Comparison of ENCODE assay signal across 8 mouse cellular contexts in the genomic region with DNA sequence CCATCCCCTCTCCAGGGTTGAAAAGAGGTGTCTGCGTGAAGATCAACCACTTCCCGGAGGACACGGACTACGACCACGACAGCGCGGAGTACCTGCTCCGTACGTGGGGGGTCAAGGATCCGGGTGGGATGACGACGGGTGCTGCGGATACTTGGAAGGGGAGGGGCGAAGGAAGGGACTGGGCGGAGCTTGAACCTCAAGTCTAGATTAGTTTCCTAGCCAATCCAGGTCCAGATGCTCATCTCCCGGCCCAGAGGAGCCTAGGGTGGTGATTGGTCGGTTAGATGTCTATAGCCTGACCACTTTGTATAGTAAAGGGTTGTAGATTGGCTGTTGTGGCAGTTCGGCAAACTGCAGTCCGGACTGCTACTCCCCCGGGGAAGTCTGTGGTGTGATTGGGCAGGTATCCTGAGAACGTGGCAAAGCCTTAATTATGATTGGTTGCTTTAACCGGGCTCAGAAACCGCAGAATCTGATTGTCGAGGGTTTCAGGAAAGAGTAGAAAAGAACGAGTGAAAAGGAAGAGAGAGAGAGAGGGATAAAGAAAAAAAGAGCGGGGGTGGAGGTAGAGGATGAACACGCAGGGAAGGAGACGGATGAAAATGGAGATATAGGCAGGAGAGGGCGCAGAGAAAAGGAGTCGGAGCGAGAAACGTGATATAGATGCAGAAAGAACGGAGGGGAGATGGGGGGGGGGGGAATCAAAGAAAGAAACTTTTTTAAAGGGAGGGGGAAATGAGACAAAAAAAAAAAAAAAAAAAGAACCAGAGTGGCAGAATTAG. TPM values are rescaled to one million over a fixed set of nuclear protein-coding genes. Genes with fewer than 3 reads are reported as not detected.
DNase-seq lines count a peak whose midpoint lies in the region; ATAC-seq lines count a peak whose summit lies in the region.

No protein-coding gene starts in this region.

- peak overlapping the region; percentile 26; the same call in 1 of the 2 replicates for H3K27ac ChIP-seq in forebrain, embryonic 12.5 days
- no peak overlapping the region for H3K27ac ChIP-seq in kidney, embryonic 16.5 days (ENCODE audit: low read length)
- H3K27ac ChIP-seq in stomach, embryonic 14.5 days (ENCODE audit: low read length), result no peak overlapping the region

- H3K9ac ChIP-seq in forebrain, embryonic 12.5 days, result peak overlapping the region; percentile 50
- H3K9ac ChIP-seq in kidney, embryonic 16.5 days (replicated peaks; ENCODE audit: low read length), result peak overlapping the region; percentile 55; the same call in 1 of the 2 replicates
- no peak overlapping the region for H3K9ac ChIP-seq in stomach, embryonic 14.5 days (replicated peaks; ENCODE audit: low read depth, low read length)

- no peaks in the 10 kb centered on the region for H3K36me3 ChIP-seq in forebrain, embryonic 12.5 days (replicated peaks)
- H3K36me3 ChIP-seq in kidney, embryonic 16.5 days (ENCODE audit: insufficient read depth, low read length), result no peaks in the 10 kb centered on the region
- no peaks in the 10 kb centered on the region for H3K36me3 ChIP-seq in stomach, embryonic 14.5 days (ENCODE audit: control insufficient read depth, insufficient read depth, low read length)

- peak overlapping the region; percentile 45 for H3K4me3 ChIP-seq in forebrain, embryonic 12.5 days (replicated peaks)
- peak overlapping the region; percentile 49 for H3K4me3 ChIP-seq in kidney, embryonic 16.5 days (ENCODE audit: low read length)
- H3K4me3 ChIP-seq in stomach, embryonic 14.5 days (ENCODE audit: low read depth, low read length), result peak overlapping the region; percentile 38

- peak overlapping the region; percentile 79 for H3K4me2 ChIP-seq in forebrain, embryonic 12.5 days
- H3K4me2 ChIP-seq in kidney, embryonic 16.5 days (replicated peaks; ENCODE audit: low read depth, low read length), result peak overlapping the region; percentile 64
- H3K4me2 ChIP-seq in stomach, embryonic 14.5 days (replicated peaks; ENCODE audit: low read depth, low read length), result peak overlapping the region; percentile 57

- H3K4me1 ChIP-seq in forebrain, embryonic 12.5 days, result peaks cover 24% of the 10 kb centered on the region
- peaks cover 13% of the 10 kb centered on the region for H3K4me1 ChIP-seq in kidney, embryonic 16.5 days (ENCODE audit: insufficient read depth, low read length)
- no peaks in the 10 kb centered on the region; the same call in 1 of the 2 replicates for H3K4me1 ChIP-seq in stomach, embryonic 14.5 days (ENCODE audit: control insufficient read depth, insufficient read depth, low read length)

- DNase-seq in ovary, adult 18-20 months (ENCODE audit: low spot score), result peak; percentile 5
- DNase-seq in ovary, postnatal 36 days (ENCODE audit: low spot score), result no peak
- DNase-seq in brain, embryonic 18.5 days (ENCODE audit: low read depth, low spot score), result peak; percentile 56
- DNase-seq in gastrocnemius, postnatal 25 days, result no peak

- peaks cover 38% of the 10 kb centered on the region for H3K27me3 ChIP-seq in forebrain, embryonic 12.5 days
- H3K27me3 ChIP-seq in kidney, embryonic 16.5 days (ENCODE audit: insufficient read depth, low read length), result peaks cover 60% of the 10 kb centered on the region
- H3K27me3 ChIP-seq in stomach, embryonic 14.5 days (ENCODE audit: control insufficient read depth, insufficient read depth, low read length), result peaks cover 39% of the 10 kb centered on the region

- peak; percentile 94 for ATAC-seq in forebrain, embryonic 12.5 days (ENCODE audit: low FRiP score)
- peak; percentile 81 for ATAC-seq in kidney, embryonic 16.5 days (ENCODE audit: low FRiP score, low TSS enrichment)
- peak; percentile 30 for ATAC-seq in megakaryocyte progenitor cell, adult 5-6 weeks (replicated peaks; ENCODE audit: poor library complexity)
- ATAC-seq in stomach, embryonic 14.5 days (ENCODE audit: insufficient number of reproducible peaks, insufficient read depth, low FRiP score, low read depth), result peak; percentile 91

- WGBS in forebrain, embryonic 12.5 days, result under 1% methylated on average over 33 of the region's 33 CpGs
- WGBS in kidney, embryonic 16.5 days, result under 1% methylated on average over 33 of the region's 33 CpGs
- WGBS in stomach, embryonic 14.5 days, result under 1% methylated on average over 33 of the region's 33 CpGs

- no peaks in the 10 kb centered on the region for H3K9me3 ChIP-seq in forebrain, embryonic 12.5 days
- peaks cover 2% of the 10 kb centered on the region; the same call in 1 of the 2 replicates for H3K9me3 ChIP-seq in kidney, embryonic 16.5 days (ENCODE audit: low read length)
- H3K9me3 ChIP-seq in stomach, embryonic 14.5 days (ENCODE audit: control insufficient read depth, low read depth, low read length), result no peaks in the 10 kb centered on the region

RNA-seq across cellular contexts. Expression of a gene that starts 12.6 kb away (rescaled TPM):
- 0.10 and 0.22 TPM in 2 replicates for polyA plus RNA-seq in forebrain, embryonic 12.5 days (2016; fragmentation: Nextera tagmentation; extraction: Ambion mirVana)
- polyA plus RNA-seq in kidney, embryonic 16.5 days (2015; fragmentation: Nextera tagmentation; extraction: Ambion mirVana), result 0.19 and 0.22 TPM in 2 replicates
- total RNA-seq in megakaryocyte progenitor cell, adult 5-6 weeks (2015), result not detected in 2 replicates
- total RNA-seq in megakaryocyte progenitor cell, adult 5-6 weeks (2017), result not detected in 2 replicates
- 0.48 TPM in 1 of 2 replicates, not detected in the other for polyA plus RNA-seq in stomach, embryonic 14.5 days (2014; fragmentation: Nextera tagmentation; extraction: Ambion mirVana)
- 100 to 1,000 TPM in 1 of 2 experiments, 10 to 100 TPM in 1; 99.3 to 101 TPM for total RNA-seq in gastrocnemius, postnatal 25 days (2021)

RNA-seq across cellular contexts. Expression of a gene that starts 20.9 kb away (rescaled TPM):
- polyA plus RNA-seq in forebrain, embryonic 12.5 days (2016; fragmentation: Nextera tagmentation; extraction: Ambion mirVana), result 6.3 and 8.2 TPM in 2 replicates
- 1.0 TPM in 2 replicates for polyA plus RNA-seq in kidney, embryonic 16.5 days (2015; fragmentation: Nextera tagmentation; extraction: Ambion mirVana)
- not detected in 2 replicates for total RNA-seq in megakaryocyte progenitor cell, adult 5-6 weeks (2015)
- not detected in 2 replicates for total RNA-seq in megakaryocyte progenitor cell, adult 5-6 weeks (2017)
- polyA plus RNA-seq in stomach, embryonic 14.5 days (2014; fragmentation: Nextera tagmentation; extraction: Ambion mirVana), result 2.1 and 2.8 TPM in 2 replicates
- not detected for total RNA-seq in gastrocnemius, postnatal 25 days (2021)

Comparison
In these comparisons a context has a peak if more than half of its experiments do, and no peak if none do; other contexts are left out.
1. DNase-seq: peak in ovary, adult 18-20 months (single experiment) and brain, embryonic 18.5 days (single experiment); none in ovary, postnatal 36 days (single experiment) and gastrocnemius, postnatal 25 days (single experiment).
2. ATAC-seq: peak in every context shown above with its lines; median percentile 94 in forebrain, embryonic 12.5 days; 91 in stomach, embryonic 14.5 days; 81 in kidney, embryonic 16.5 days; 30 in megakaryocyte progenitor cell, adult 5-6 weeks.
3. Peak in every context shown above with its lines, with median percentiles within 50 percentile points of each other: H3K4me2 ChIP-seq and H3K4me3 ChIP-seq.